Mouse (Mus musculus) G1E (cell line): ENCODE measurements around the gene Gm3194.
"Not testable (repeated sequence)": the region's sequence is repeated elsewhere in the genome, so short reads cannot be mapped to it uniquely, and the experiment has no call there.

Experiments
- CTCF ChIP-seq: IDR thresholded peaks from 2 replicates; pipeline ENCODE4 v1.5.1; 2012; ENCODE audit warnings: low read depth, low read length, inconsistent platforms, mixed read lengths
- GATA1 ChIP-seq: IDR thresholded peaks from 2 replicates; pipeline ENCODE4 v1.6.1; 2012; ENCODE audit warnings: borderline replicate concordance, low read length, inconsistent platforms, mixed read lengths
- TAL1 ChIP-seq: conservative IDR thresholded peaks from 2 replicates; pipeline ENCODE4 v1.6.1; 2012; ENCODE audit warnings: low read depth, low read length, inconsistent platforms, mixed read lengths

DNA sequence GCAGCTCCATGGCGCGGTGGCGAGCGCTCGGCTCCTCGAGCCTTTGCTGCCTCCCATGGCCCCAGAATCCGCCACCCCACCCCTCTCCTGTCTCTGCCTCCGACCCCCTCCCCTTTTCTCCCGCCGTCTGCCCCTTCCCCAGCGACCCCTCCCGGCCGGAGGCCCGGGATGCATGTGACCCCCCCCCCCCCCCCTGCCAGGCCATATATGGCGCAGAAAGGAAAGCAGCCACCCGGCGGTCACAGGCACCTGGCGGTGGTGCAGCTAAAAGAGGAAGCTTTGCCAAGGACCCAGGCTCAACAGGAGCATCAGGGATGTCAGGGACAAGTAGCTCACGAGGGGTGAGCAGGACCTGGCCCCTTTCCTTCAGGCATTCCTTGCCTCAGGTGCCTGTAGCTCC, 5.2 kb upstream of the Gm3194 start:
- not testable (repeated sequence) for TF ChIP-seq TAL1, CTCF, GATA1
